Mouse (Mus musculus) forebrain, embryonic 11.5 days (tissue): ENCODE data around the gene Wdr44. TPM values are rescaled to one million over a fixed set of nuclear protein-coding genes. Genes with fewer than 3 reads are reported as not detected.
"Not testable (repeated sequence)": the region's sequence is repeated elsewhere in the genome, so short reads cannot be mapped to it uniquely, and the experiment has no call there.

Source experiments
- ATAC-seq: fragments of 200-750 bp; cut with Nextera tagmentation; replicated peaks from 2 replicates; pipeline ENCODE4 v1.8.0; 2017; ENCODE audit warnings: moderate TSS enrichment; ENCODE audit not compliant: low FRiP score
- DNase-seq: peaks from one replicate; pipeline ENCODE4 v3.0.0-alpha.2; 2017; ENCODE audit warnings: low spot score
- H3K27ac ChIP-seq: fragments of 300-500 bp; sonication (generic); 2 replicates; pipeline ENCODE4 v1.5.1; 2014; ENCODE audit warnings: low read depth, low read length
- H3K27me3 ChIP-seq: fragments of 300-500 bp; sonication (generic); 2 replicates; pipeline ENCODE4 v1.6.1; 2014; ENCODE audit warnings: mild to moderate bottlenecking, low read length, mixed read lengths; ENCODE audit not compliant: control insufficient read depth, insufficient read depth
- H3K36me3 ChIP-seq: fragments of 300-500 bp; sonication (generic); 2 replicates; pipeline ENCODE4 v1.6.1; 2014; ENCODE audit warnings: mild to moderate bottlenecking, low read length, moderate library complexity, mixed read lengths; ENCODE audit not compliant: control insufficient read depth, insufficient read depth
- H3K4me1 ChIP-seq: fragments of 300-500 bp; sonication (generic); replicated peaks from 2 replicates; pipeline ENCODE4 v1.6.1; 2014; ENCODE audit warnings: low read length, mixed read lengths; ENCODE audit not compliant: control insufficient read depth, insufficient read depth
- H3K4me2 ChIP-seq: fragments of 300-500 bp; sonication (generic); 2 replicates; pipeline ENCODE4 v1.6.1; 2014; ENCODE audit warnings: low read depth, mild to moderate bottlenecking, low read length, moderate library complexity, mixed read lengths; ENCODE audit not compliant: severe bottlenecking
- H3K4me3 ChIP-seq: fragments of 300-500 bp; sonication (generic); 2 replicates; pipeline ENCODE4 v1.5.1; 2014; ENCODE audit warnings: low read depth, low read length
- H3K9ac ChIP-seq: fragments of 300-500 bp; sonication (generic); 2 replicates; pipeline ENCODE4 v1.6.1; 2014; ENCODE audit warnings: low read length
- H3K9me3 ChIP-seq: fragments of 300-500 bp; sonication (generic); 2 replicates; pipeline ENCODE4 v1.6.1; 2016; ENCODE audit warnings: low read length, mixed read lengths; ENCODE audit not compliant: control insufficient read depth
- WGBS: fragments of 180-500 bp; shearing (Covaris S2); extraction: QIAGEN DNeasy Blood & Tissue Kit; methylation state at CpG from one replicate; pipeline ENCODE4 v1.1.7; 2014; 5-methylcytosine and 5-hydroxymethylcytosine counted together
- polyA plus RNA-seq: library from polyadenylated mRNA; unstranded; fragments of >200 nt; fragmentation: Nextera tagmentation; extraction: Ambion mirVana; gene quantifications from 2 replicates; pipeline ENCODE4 v1.2.1, GENCODE M21; 2014

Gene Wdr44
- polyA plus RNA-seq, 1 experiment from 2014 or later, result 8.4 TPM

GRCm38 (mm10) chrX:23807125-23807524 lies 114.3 kb downstream of the Wdr44 start:
- H3K9ac ChIP-seq, result no peak overlapping the region
- no peaks in the 10 kb centered on the region for H3K4me1 ChIP-seq
- H3K36me3 ChIP-seq, result no peaks in the 10 kb centered on the region
- H3K9me3 ChIP-seq, result no peaks in the 10 kb centered on the region
- H3K4me2 ChIP-seq, result no peak overlapping the region
- ATAC-seq (no peak), DNase-seq (no peak)
- 92% methylated on average over 3 of the region's 3 CpGs for WGBS
- H3K4me3 ChIP-seq, result no peak overlapping the region
- no peak overlapping the region for H3K27ac ChIP-seq
- H3K27me3 ChIP-seq, result no peaks in the 10 kb centered on the region

GRCm38 (mm10) chrX:23810365-23810764 lies 117.5 kb downstream of the Wdr44 start:
- no peaks in the 10 kb centered on the region for H3K36me3 ChIP-seq
- H3K9ac ChIP-seq, result no peak overlapping the region
- no peak overlapping the region for H3K4me3 ChIP-seq
- 85% methylated on average over 2 of the region's 2 CpGs for WGBS
- H3K4me1 ChIP-seq, result no peaks in the 10 kb centered on the region
- no peak for ATAC-seq
- no peak overlapping the region for H3K4me2 ChIP-seq
- no peaks in the 10 kb centered on the region for H3K9me3 ChIP-seq
- DNase-seq, result no peak
- H3K27ac ChIP-seq, result no peak overlapping the region
- no peaks in the 10 kb centered on the region for H3K27me3 ChIP-seq

- H3K36me3 ChIP-seq, H3K27ac ChIP-seq, H3K9ac ChIP-seq, DNase-seq, H3K4me2 ChIP-seq, H3K4me1 ChIP-seq, H3K4me3 ChIP-seq, ATAC-seq, H3K9me3 ChIP-seq, H3K27me3 ChIP-seq: not testable (repeated sequence)
- 75% methylated on average over 1 of the region's 1 CpGs for WGBS
Measured at GRCm38 (mm10) chrX:23813287-23813686, 120.4 kb downstream of the Wdr44 start.

- DNase-seq, H3K9ac ChIP-seq: not testable (repeated sequence)
- WGBS, result 91% methylated on average over 6 of the region's 6 CpGs
Measured at GRCm38 (mm10) chrX:23822885-23823284, 130.0 kb downstream of the Wdr44 start.

GRCm38 (mm10) chrX:23823398-23824023 lies 130.7 kb downstream of the Wdr44 start:
- Histone ChIP-seq H3K36me3 (no peaks in the 10 kb centered on the region), H3K27ac (no peak overlapping the region), H3K4me1 (no peaks in the 10 kb centered on the region), H3K9me3 (no peaks in the 10 kb centered on the region), H3K4me2 (no peak overlapping the region), H3K4me3 (no peak overlapping the region), H3K27me3 (no peaks in the 10 kb centered on the region), H3K9ac (no peak overlapping the region)
- 67% methylated on average over 19 of the region's 19 CpGs for WGBS
- no peak for ATAC-seq
- no peak for DNase-seq

More at GRCm38 (mm10) chrX:23822885-23823284, 130.0 kb downstream of the Wdr44 start:
- H3K27me3 ChIP-seq, H3K36me3 ChIP-seq, H3K4me3 ChIP-seq, H3K4me1 ChIP-seq, ATAC-seq, H3K27ac ChIP-seq, H3K4me2 ChIP-seq, H3K9me3 ChIP-seq: not testable (repeated sequence)

GRCm38 (mm10) chrX:23833784-23834183 lies 140.9 kb downstream of the Wdr44 start:
- H3K36me3 ChIP-seq, H3K9me3 ChIP-seq, H3K4me2 ChIP-seq, H3K9ac ChIP-seq, ATAC-seq, H3K27me3 ChIP-seq, H3K27ac ChIP-seq, H3K4me3 ChIP-seq, DNase-seq, H3K4me1 ChIP-seq: not testable (repeated sequence)
- 90% methylated on average over 11 of the region's 11 CpGs for whole genome bisulfite sequencing

GRCm38 (mm10) chrX:23840921-23841320 lies 148.1 kb downstream of the Wdr44 start:
- Histone ChIP-seq H3K4me1 (no peaks in the 10 kb centered on the region), H3K27ac (no peak overlapping the region), H3K4me2 (no peak overlapping the region), H3K9me3 (no peaks in the 10 kb centered on the region), H3K36me3 (no peaks in the 10 kb centered on the region), H3K4me3 (no peak overlapping the region), H3K9ac (no peak overlapping the region), H3K27me3 (no peaks in the 10 kb centered on the region)
- ATAC-seq, result no peak
- WGBS, result 95% methylated on average over 1 of the region's 1 CpGs
- no peak for DNase-seq

Other genes starting within 250 kb of the Wdr44 start
- not detected in 2 replicates for gene Gm4907, start 189.5 kb downstream of the Wdr44 start, polyA plus RNA-seq